Mouse (Mus musculus) testis, adult 2 months (tissue): ENCODE measurements around the gene Prr12.

Source experiments
- CTCF ChIP-seq: fragments of 200-500 bp; IDR thresholded peaks from 2 replicates; pipeline ENCODE4 v1.5.1; 2012; ENCODE audit warnings: low read depth, mild to moderate bottlenecking, inconsistent platforms, low read length, moderate library complexity; ENCODE audit not compliant: control insufficient read depth, insufficient read depth, insufficient replicate concordance
- POLR2A ChIP-seq: fragments of 200-500 bp; IDR thresholded peaks from 2 replicates; pipeline ENCODE4 v1.6.1; 2012; ENCODE audit warnings: low read depth, mild to moderate bottlenecking, inconsistent platforms, low read length, moderate library complexity; ENCODE audit not compliant: control insufficient read depth

GRCm38 (mm10) chr7:45090251-45090977 is 37.7 kb upstream of the Prr12 start:
- TF ChIP-seq CTCF (no peak), POLR2A (no peak)
